Mouse (Mus musculus): ENCODE results near the gene Car6. TPM values are rescaled to one million over a fixed set of nuclear protein-coding genes. Genes with fewer than 3 reads are reported as not detected.
A peak's percentile ranks its signal among the peaks of the same experiment; 100 is the strongest.

Car6 gene
- total and polyA plus RNA-seq, 2 experiments from 2014 or later, result not detected

DNA sequence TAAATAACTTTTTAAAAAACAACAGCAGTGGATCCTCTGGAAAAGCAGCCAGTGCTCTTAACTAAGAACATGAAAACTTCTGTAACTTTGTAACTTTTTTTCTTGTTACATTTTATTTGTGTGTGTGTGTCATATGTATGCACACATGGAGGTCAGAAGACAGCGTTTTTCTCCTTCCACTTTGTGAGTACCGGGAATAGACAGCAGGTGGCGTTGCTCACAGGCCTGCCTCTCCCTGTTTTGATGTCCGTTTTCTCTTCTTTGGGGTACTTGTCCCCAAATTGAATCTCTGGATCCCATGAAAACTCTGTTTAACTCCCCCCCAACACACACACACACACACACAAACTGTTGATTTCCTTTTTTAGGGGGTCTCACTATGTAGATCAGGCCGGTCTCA lies 12.8 kb upstream of the Car6 start:
- Histone ChIP-seq H3K4me3 (ENCODE audit: low read depth, low read length) (no peak overlapping the region), H3K36me3 (replicated peaks; ENCODE audit: control insufficient read depth, insufficient read depth, low read length) (no peaks in the 10 kb centered on the region), H3K9me3 (replicated peaks; ENCODE audit: control insufficient read depth, low read length) (no peaks in the 10 kb centered on the region), H3K9ac (replicated peaks; ENCODE audit: low read depth, low read length) (no peak overlapping the region), H3K4me2 (ENCODE audit: low read depth, low read length) (no peak overlapping the region), H3K27me3 (ENCODE audit: control insufficient read depth, insufficient read depth, low read length) (no peaks in the 10 kb centered on the region), H3K4me1 (ENCODE audit: control insufficient read depth, insufficient read depth) (no peaks in the 10 kb centered on the region), H3K27ac (ENCODE audit: low read depth) (no peak overlapping the region)
- 35% methylated on average over 5 of the region's 5 CpGs for WGBS
- no peak for ATAC-seq (ENCODE audit: insufficient read depth, low read depth)
- TF ChIP-seq EP300 (IDR thresholded peaks at IDR 0.05; ENCODE audit: low read depth) (no peak), CTCF (IDR thresholded peaks at IDR 0.05; ENCODE audit: low read depth) (peak; percentile 37)
- DNase-seq (ENCODE audit: low spot score), result no peak

DNA sequence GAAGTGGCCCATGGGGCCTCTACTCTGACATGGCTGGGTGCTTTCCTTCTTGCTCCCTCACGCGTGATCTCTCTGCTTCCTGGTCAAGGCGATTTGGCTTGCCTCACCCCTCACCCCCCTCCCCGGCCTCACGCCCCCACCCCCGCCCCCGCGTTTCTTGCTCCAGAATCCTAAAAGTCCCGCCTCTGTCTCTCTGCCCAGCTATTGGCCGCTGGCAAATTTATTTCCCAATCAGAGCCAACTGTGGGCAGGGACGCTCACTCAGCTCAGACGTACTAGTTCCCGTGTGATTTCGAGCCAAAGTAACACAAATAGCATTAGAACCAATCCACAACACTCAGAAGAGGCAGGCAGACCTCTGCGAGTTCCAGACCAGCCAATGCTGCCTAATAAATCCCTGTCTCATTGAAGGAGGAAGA lies 11.4 kb upstream of the Car6 start:
- Histone ChIP-seq H3K4me2 (ENCODE audit: low read depth, low read length) (peak overlapping the region; percentile 47), H3K36me3 (replicated peaks; ENCODE audit: control insufficient read depth, insufficient read depth, low read length) (no peaks in the 10 kb centered on the region), H3K4me1 (ENCODE audit: control insufficient read depth, insufficient read depth) (no peaks in the 10 kb centered on the region), H3K9me3 (replicated peaks; ENCODE audit: control insufficient read depth, low read length) (no peaks in the 10 kb centered on the region), H3K4me3 (ENCODE audit: low read depth, low read length) (peak overlapping the region; percentile 15; the same call in 1 of the 2 replicates), H3K27me3 (ENCODE audit: control insufficient read depth, insufficient read depth, low read length) (no peaks in the 10 kb centered on the region), H3K27ac (ENCODE audit: low read depth) (peak overlapping the region; percentile 34; the same call in 1 of the 2 replicates), H3K9ac (replicated peaks; ENCODE audit: low read depth, low read length) (no peak overlapping the region)
- 2% methylated on average over 15 of the region's 15 CpGs for WGBS
- ATAC-seq (ENCODE audit: insufficient read depth, low read depth), result peak; percentile 89
- TF ChIP-seq CTCF (IDR thresholded peaks at IDR 0.05; ENCODE audit: low read depth) (no peak), EP300 (IDR thresholded peaks at IDR 0.05; ENCODE audit: low read depth) (no peak)
- peak; percentile 69 for DNase-seq (ENCODE audit: low spot score)

DNA sequence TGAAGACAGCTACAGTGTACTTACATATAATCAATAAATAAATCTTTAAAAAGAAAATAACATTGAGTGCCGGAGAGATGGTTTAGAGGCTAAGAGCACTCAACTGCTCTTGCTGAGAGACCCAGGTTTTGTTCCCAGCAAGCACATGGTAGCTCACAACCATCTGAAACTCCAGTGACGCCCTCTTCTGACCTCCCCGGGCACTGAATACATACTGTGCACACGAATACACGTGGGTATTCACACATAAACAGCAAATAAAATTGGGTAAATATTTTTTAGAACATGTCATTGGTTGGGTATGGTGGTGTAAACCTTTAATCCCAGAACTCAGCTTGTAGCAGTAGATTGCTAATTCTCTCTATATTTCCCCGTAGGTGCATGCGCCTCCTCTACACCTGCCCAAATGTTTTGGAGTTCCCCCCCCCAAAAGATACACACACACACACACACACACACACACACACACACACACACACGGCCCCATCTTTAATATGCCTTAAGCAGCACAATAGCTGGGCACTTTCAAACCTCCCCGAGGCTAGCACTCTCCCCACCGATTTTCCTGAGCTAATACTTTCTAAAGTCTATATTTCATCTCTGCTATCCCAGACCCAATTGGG lies 10.9 kb upstream of the Car6 start:
- no peak overlapping the region for H3K9ac ChIP-seq (replicated peaks; ENCODE audit: low read depth, low read length)
- 56% methylated on average over 10 of the region's 10 CpGs for WGBS
- H3K4me3 ChIP-seq (ENCODE audit: low read depth, low read length), result 0 out of 2 replicates have a peak overlapping the region, but pooled peaks have one; percentile 5
- DNase-seq (ENCODE audit: low spot score) (no peak), ATAC-seq (ENCODE audit: insufficient read depth, low read depth) (no peak)
- no peaks in the 10 kb centered on the region for H3K27me3 ChIP-seq (ENCODE audit: control insufficient read depth, insufficient read depth, low read length)
- H3K36me3 ChIP-seq (replicated peaks; ENCODE audit: control insufficient read depth, insufficient read depth, low read length), result no peaks in the 10 kb centered on the region
- no peak for TF ChIP-seq EP300 (IDR thresholded peaks at IDR 0.05; ENCODE audit: low read depth)
- peak overlapping the region; percentile 34; the same call in 1 of the 2 replicates for H3K27ac ChIP-seq (ENCODE audit: low read depth)
- H3K4me1 ChIP-seq (ENCODE audit: control insufficient read depth, insufficient read depth), result no peaks in the 10 kb centered on the region
- H3K4me2 ChIP-seq (ENCODE audit: low read depth, low read length), result peak overlapping the region; percentile 47
- H3K9me3 ChIP-seq (replicated peaks; ENCODE audit: control insufficient read depth, low read length), result no peaks in the 10 kb centered on the region

DNA sequence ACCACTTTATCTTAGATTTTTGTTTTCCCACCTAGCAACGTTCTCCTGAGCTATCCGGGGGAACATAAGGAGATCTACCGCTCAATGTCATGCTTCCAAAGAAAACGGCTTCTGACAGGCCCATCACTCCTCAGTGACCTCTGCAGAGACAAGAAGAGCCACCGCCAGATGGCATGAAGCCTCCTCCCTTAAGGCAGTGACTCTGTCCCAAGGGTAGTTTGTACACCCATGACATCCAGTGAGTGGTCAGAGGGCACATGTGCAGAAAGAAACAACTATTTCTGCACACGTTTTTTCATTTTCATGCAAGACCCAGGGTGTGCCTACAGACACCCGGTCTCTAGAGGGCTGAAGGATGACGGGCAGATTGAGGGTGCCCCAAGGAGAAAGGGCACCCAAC lies 9.2 kb upstream of the Car6 start:
- Histone ChIP-seq H3K36me3 (replicated peaks; ENCODE audit: control insufficient read depth, insufficient read depth, low read length) (no peaks in the 10 kb centered on the region), H3K27ac (ENCODE audit: low read depth) (no peak overlapping the region), H3K27me3 (ENCODE audit: control insufficient read depth, insufficient read depth, low read length) (no peaks in the 10 kb centered on the region), H3K9ac (replicated peaks; ENCODE audit: low read depth, low read length) (no peak overlapping the region), H3K9me3 (replicated peaks; ENCODE audit: control insufficient read depth, low read length) (no peaks in the 10 kb centered on the region), H3K4me2 (ENCODE audit: low read depth, low read length) (no peak overlapping the region), H3K4me1 (ENCODE audit: control insufficient read depth, insufficient read depth) (no peaks in the 10 kb centered on the region), H3K4me3 (ENCODE audit: low read depth, low read length) (no peak overlapping the region)
- ATAC-seq (ENCODE audit: insufficient read depth, low read depth) (no peak), DNase-seq (ENCODE audit: low spot score) (no peak)
- TF ChIP-seq EP300 (IDR thresholded peaks at IDR 0.05; ENCODE audit: low read depth), result no peak
- no peak for TF ChIP-seq CTCF (IDR thresholded peaks at IDR 0.05; ENCODE audit: low read depth)
- WGBS, result 80% methylated on average over 8 of the region's 8 CpGs

DNA sequence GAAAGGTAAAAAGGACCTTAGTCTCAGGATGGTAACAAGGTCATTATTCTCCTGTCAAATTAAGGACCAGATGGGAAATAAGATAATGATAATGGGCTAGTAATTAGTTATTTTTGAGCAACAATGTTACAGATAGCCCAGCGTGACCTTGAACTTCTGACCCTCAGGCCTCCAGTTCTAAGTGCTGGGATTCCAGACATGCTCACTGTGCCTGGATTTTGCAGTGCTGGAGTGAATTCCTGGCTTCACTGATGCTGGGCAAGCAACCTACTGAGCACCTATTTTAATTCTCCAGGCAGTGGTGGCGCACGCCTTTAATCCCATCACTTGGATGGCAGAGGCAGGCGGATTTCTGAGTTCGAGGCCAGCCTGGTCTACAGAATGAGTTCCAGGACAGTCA lies 8.6 kb upstream of the Car6 start:
- Histone ChIP-seq H3K9me3 (replicated peaks; ENCODE audit: control insufficient read depth, low read length) (no peaks in the 10 kb centered on the region), H3K36me3 (replicated peaks; ENCODE audit: control insufficient read depth, insufficient read depth, low read length) (no peaks in the 10 kb centered on the region), H3K4me2 (ENCODE audit: low read depth, low read length) (no peak overlapping the region), H3K4me1 (ENCODE audit: control insufficient read depth, insufficient read depth) (no peaks in the 10 kb centered on the region), H3K27me3 (ENCODE audit: control insufficient read depth, insufficient read depth, low read length) (no peaks in the 10 kb centered on the region), H3K4me3 (ENCODE audit: low read depth, low read length) (no peak overlapping the region), H3K27ac (ENCODE audit: low read depth) (no peak overlapping the region), H3K9ac (replicated peaks; ENCODE audit: low read depth, low read length) (no peak overlapping the region)
- WGBS, result 81% methylated on average over 5 of the region's 5 CpGs
- TF ChIP-seq EP300 (IDR thresholded peaks at IDR 0.05; ENCODE audit: low read depth), result no peak
- no peak for TF ChIP-seq CTCF (IDR thresholded peaks at IDR 0.05; ENCODE audit: low read depth)
- no peak for DNase-seq (ENCODE audit: low spot score)
- no peak for ATAC-seq (ENCODE audit: insufficient read depth, low read depth)

DNA sequence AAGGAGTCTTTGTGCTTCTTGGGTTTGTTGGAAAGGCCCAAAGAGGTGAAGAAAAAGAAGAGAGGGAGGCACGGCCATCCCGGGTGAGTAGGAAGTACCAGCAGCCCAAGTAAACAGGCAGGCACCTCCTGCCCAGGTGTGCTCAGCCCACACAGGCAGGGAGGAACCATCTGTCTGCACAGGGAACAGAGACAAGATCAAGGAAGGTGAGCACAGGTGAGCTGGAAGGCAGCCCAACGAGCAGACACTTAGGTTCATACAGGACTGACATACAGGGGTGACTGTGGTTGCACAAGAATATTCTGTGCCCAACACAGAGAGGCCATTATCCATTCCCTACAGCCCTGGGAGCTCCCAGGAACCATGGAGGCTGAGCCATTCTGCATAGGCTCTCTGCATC lies 3.7 kb upstream of the Car6 start:
- Histone ChIP-seq H3K9me3 (replicated peaks; ENCODE audit: control insufficient read depth, low read length) (no peaks in the 10 kb centered on the region), H3K9ac (replicated peaks; ENCODE audit: low read depth, low read length) (no peak overlapping the region), H3K27ac (ENCODE audit: low read depth) (no peak overlapping the region), H3K4me1 (ENCODE audit: control insufficient read depth, insufficient read depth) (no peaks in the 10 kb centered on the region), H3K36me3 (replicated peaks; ENCODE audit: control insufficient read depth, insufficient read depth, low read length) (no peaks in the 10 kb centered on the region), H3K4me2 (ENCODE audit: low read depth, low read length) (no peak overlapping the region), H3K27me3 (ENCODE audit: control insufficient read depth, insufficient read depth, low read length) (no peaks in the 10 kb centered on the region), H3K4me3 (ENCODE audit: low read depth, low read length) (no peak overlapping the region)
- WGBS, result 77% methylated on average over 3 of the region's 3 CpGs
- no peak for ATAC-seq (ENCODE audit: insufficient read depth, low read depth)
- TF ChIP-seq CTCF (IDR thresholded peaks at IDR 0.05; ENCODE audit: low read depth) (no peak), EP300 (IDR thresholded peaks at IDR 0.05; ENCODE audit: low read depth) (no peak)
- no peak for DNase-seq (ENCODE audit: low spot score)
